Mouse (Mus musculus): ENCODE measurements around the gene Copz2.

The Copz2 gene

GRCm38 (mm10) chr11:96823880-96824782 is 25.5 kb upstream of the Copz2 start:
- ChIA-PET POLR2A (interaction anchor here (0.5 to 14.8 kb wide), 88 partner anchors 10 to 1523 kb away, joined by 3 to 288 read pairs (median 5); partner anchors contain the start of genes Copz2 (in 3 of the 4), Cbx1 (in 2 of the 4), Snx11 (in 2 of the 4) and Cdk5rap3 (in 1 of the 4)), CTCF (interaction anchor here in 3 of 4 experiments (0.6 to 2.2 kb wide), 29 partner anchors 13 to 1203 kb away, joined by 3 to 10 read pairs (median 5); partner anchors contain the start of genes Cdk5rap3 (in 1 of the 3), Kpnb1 (in 1 of the 3) and Snx11 (in 1 of the 3))

DNA sequence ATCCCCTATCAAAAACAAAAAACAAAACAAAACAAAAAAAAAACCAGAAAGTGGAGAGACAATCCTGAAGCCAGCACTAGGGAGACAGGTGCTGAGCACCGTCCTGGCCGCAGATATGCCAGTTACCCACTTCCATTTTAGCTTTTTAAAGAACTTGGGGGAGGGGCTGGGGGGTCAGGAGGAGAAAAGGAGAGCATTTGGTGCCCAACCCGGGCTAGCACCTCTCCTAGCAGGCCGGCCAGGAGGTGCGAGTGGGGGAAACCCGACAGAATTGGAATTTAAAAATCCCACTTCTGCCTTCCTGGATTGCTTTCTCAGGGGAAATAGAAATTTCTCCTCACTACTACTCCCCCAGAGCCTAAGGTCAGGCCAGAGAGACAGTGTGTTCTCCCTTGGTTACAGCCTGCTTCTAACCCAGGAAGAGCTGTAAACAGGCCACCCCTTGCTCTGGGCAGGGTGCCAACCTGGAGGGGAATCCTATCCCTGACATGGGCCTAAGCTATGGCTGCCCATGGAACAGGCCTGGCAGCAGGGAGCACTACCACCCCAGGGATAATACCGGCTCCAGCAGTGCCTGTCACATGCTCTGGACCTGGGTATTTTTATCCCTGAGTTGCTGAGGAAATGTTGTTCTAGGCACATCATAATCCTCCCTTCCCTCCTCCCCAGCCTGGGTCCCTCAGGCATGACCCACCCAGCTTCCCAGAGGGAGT is 24.7 kb upstream of the Copz2 start:
- CTCF ChIA-PET = interaction anchor here in 2 of 4 experiments (0.7 to 2.2 kb wide), 12 partner anchors 15 to 712 kb away, joined by 3 to 10 read pairs (median 5); partner anchors contain the start of genes Cdk5rap3 (in 1 of the 2), Kpnb1 (in 1 of the 2) and Snx11 (in 1 of the 2)
- POLR2A ChIA-PET = interaction anchor here (0.5 to 14.8 kb wide), 51 partner anchors 9 to 362 kb away, joined by 3 to 288 read pairs (median 8); partner anchors contain the start of genes Copz2 (in 3 of the 4), Snx11 (in 2 of the 4), Cbx1 (in 1 of the 4) and Cdk5rap3 (in 1 of the 4)

- POLR2A ChIA-PET = interaction anchor here in 2 of 4 experiments (0.6 to 14.8 kb wide), 18 partner anchors 8 to 260 kb away, joined by 3 to 288 read pairs (median 4); partner anchors contain the start of genes Cbx1 (in 1 of the 2), Copz2 (in 1 of the 2), Nfe2l1 (in 1 of the 2) and Snx11 (in 1 of the 2)
- CTCF ChIA-PET = no interaction called here
These were observed 23.2 kb upstream of the Copz2 start for GRCm38 (mm10) chr11:96826481-96826880.

DNA sequence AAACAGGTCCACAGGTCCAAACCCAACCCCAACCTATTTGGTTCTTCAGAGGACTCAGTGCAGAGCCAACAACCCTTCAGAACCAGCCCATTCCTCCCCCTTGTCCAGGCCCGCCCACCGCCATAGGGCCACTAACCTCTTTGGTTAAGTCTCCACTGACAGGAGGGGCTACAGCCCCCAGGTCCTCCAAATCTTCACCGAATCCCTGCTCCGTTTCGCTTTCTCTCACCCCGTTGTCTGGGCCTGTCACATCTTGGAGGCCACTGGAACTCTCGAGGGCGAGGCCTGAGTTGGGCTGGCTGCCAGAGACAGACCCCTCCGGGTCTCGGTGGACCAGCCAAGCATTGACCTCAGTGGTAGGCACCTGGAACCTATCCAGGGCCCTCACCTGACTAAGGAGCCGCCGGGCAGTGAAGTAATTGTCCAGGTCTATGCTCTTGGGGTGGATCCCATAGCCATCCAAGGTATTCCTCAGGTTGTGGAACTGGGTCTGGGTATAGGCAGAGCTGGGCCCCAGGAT is 22.5 kb upstream of the Copz2 start:
- ChIA-PET POLR2A (interaction anchor here in 3 of 4 experiments (0.6 to 14.8 kb wide), 24 partner anchors 7 to 287 kb away, joined by 3 to 288 read pairs (median 4); partner anchors contain the start of genes Cbx1 (in 1 of the 3), Copz2 (in 1 of the 3), Nfe2l1 (in 1 of the 3) and Snx11 (in 1 of the 3)), CTCF (no interaction called here)

- CTCF ChIA-PET = interaction anchor here in 1 of 4 experiments (1.6 kb wide), 1 partner anchor 32 kb away, joined by 4 read pairs; no protein-coding TSS in a partner anchor
- POLR2A ChIA-PET = interaction anchor here in 3 of 4 experiments (0.6 to 14.8 kb wide), 21 partner anchors 8 to 450 kb away, joined by 3 to 288 read pairs (median 5); partner anchors contain the start of genes Cbx1 (in 1 of the 3), Nfe2l1 (in 1 of the 3) and Snx11 (in 1 of the 3)
These were observed 21.8 kb upstream of the Copz2 start for GRCm38 (mm10) chr11:96827917-96828316.

- ChIA-PET CTCF (interaction anchor here in 3 of 4 experiments (0.5 to 1.6 kb wide), 5 partner anchors 12 to 481 kb away, joined by 3 to 5 read pairs (median 4); no protein-coding TSS in a partner anchor), POLR2A (interaction anchor here (0.5 to 14.8 kb wide), 55 partner anchors 6 to 916 kb away, joined by 3 to 288 read pairs (median 8); partner anchors contain the start of genes Snx11 (in 3 of the 4), Scrn2 (in 2 of the 4), Cbx1 (in 1 of the 4) and Copz2 (in 1 of the 4))
These were observed 20.8 kb upstream of the Copz2 start for GRCm38 (mm10) chr11:96828881-96829280.

- ChIA-PET CTCF (interaction anchor here (0.5 to 1.6 kb wide), 8 partner anchors 11 to 481 kb away, joined by 3 to 5 read pairs (median 4); partner anchors contain the start of gene Cdk5rap3 (in 1 of the 4)), POLR2A (interaction anchor here (0.5 to 14.8 kb wide), 73 partner anchors 7 to 917 kb away, joined by 3 to 288 read pairs (median 5); partner anchors contain the start of genes Snx11 (in 3 of the 4), Scrn2 (in 2 of the 4), Cbx1 (in 1 of the 4) and Copz2 (in 1 of the 4))
These were observed 20.3 kb upstream of the Copz2 start for GRCm38 (mm10) chr11:96829403-96829812.

DNA sequence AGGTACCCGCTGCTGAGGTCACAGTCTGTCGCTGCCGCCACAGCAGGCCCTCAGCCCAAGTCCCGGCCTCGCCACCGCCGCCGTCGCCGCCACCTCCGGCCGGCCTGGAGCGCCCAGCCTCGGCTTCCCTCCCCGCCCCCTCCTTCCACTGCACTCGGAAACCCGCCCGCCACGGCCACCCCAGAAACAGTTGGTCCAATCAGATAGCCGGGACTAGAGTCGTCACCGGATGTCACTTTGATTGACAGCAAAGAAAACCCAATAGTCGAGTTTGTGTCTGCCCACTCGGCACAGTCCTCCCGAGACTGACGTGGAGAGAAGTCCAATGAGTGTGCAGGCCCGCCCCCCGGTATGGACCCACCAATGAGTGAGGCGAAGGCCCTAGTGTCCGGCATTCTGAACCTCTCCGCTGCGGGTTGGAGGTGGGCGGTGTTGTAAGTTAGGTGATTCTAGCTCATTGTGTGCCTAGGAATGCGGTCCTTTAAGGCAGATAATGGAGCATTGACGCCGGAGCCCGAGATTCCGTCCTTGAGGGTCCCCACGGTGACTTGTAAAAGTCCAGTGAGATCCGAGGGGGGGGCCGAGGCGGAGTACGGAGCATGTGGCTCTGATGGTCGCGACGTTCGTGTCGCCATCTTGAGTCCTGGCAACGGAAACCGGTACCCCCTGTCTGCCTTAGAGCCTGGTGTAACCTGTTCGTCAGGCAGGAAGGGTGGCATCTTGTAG is 19.7 kb upstream of the Copz2 start, which contains the start of gene Nfe2l1:
Gene Nfe2l1 (minus strand): TSS at position 156 of the 726 bp plus-strand sequence.
- ChIA-PET POLR2A (interaction anchor here (0.5 to 14.8 kb wide), 80 partner anchors 7 to 916 kb away, joined by 3 to 288 read pairs (median 5); partner anchors contain the start of genes Snx11 (in 3 of the 4), Cbx1 (in 2 of the 4), Lrrc46 (in 2 of the 4) and Mrpl10 (in 2 of the 4)), CTCF (interaction anchor here (0.7 to 1.6 kb wide), 8 partner anchors 10 to 192 kb away, joined by 3 to 9 read pairs (median 4); partner anchors contain the start of gene Cdk5rap3 (in 1 of the 4))

GRCm38 (mm10) chr11:96830539-96831216 is 19.0 kb upstream of the Copz2 start:
- ChIA-PET POLR2A (interaction anchor here (0.5 to 14.8 kb wide), 60 partner anchors 8 to 870 kb away, joined by 3 to 288 read pairs (median 6); partner anchors contain the start of genes Cbx1 (in 2 of the 4), Snx11 (in 2 of the 4), Copz2 (in 1 of the 4) and Kpnb1 (in 1 of the 4)), CTCF (interaction anchor here in 2 of 4 experiments (0.5 to 1.6 kb wide), 6 partner anchors 20 to 483 kb away, joined by 3 to 9 read pairs (median 4); partner anchors contain the start of gene Cdk5rap3 (in 1 of the 2))

DNA sequence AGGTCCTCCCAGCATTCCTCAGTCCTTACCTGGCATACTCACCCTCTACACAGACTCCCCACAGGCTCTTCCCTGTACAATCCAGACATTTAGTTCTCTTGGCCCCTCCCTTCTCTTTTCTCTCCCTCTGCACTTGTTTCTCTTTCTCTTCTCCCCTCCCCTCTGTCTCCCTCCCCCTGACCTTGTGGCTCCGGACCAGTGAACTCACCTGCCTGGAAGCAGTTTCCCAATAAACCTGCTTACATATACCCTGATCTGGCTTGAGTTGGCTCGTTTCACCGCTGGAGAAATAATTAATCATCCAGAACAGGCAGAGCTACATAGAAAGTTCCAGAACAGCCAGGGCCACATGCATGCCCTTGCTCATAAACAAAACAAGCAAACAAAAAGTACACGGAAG is 18.2 kb upstream of the Copz2 start:
- ChIA-PET POLR2A (interaction anchor here in 3 of 4 experiments (0.7 to 14.8 kb wide), 21 partner anchors 9 to 1511 kb away, joined by 3 to 288 read pairs (median 22); partner anchors contain the start of genes Cbx1 (in 2 of the 3) and Copz2 (in 1 of the 3)), CTCF (interaction anchor here in 2 of 4 experiments (0.5 to 1.6 kb wide), 3 partner anchors 30 to 482 kb away, joined by 3 to 9 read pairs (median 5); no protein-coding TSS in a partner anchor)

DNA sequence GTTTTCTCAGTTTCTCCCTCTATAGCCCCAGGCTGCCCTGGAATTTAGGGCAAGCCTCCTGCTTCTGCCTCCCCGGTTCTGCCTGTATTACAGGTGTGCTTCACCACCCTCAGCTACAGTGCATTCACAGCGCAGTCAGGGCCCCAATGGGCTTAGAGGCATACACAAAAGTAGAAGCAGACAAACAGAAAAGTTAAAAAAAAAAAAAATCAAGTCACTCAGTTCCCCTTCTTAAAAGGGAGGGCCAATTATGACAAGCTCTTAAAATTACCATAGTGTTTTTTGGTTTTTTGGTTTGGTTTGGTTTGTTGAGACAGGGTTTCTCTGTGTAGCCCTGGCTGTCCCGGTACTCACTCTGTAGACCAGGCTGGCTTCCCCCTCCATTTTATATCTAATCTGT is 17.1 kb upstream of the Copz2 start:
- ChIA-PET POLR2A (interaction anchor here (0.6 to 14.4 kb wide), 13 partner anchors 8 to 877 kb away, joined by 3 to 234 read pairs (median 5); no protein-coding TSS in a partner anchor), CTCF (interaction anchor here (0.6 to 0.7 kb wide), 7 partner anchors 11 to 212 kb away, joined by 3 to 12 read pairs (median 3); no protein-coding TSS in a partner anchor)

GRCm38 (mm10) chr11:96832973-96833372 is 16.7 kb upstream of the Copz2 start:
- POLR2A ChIA-PET = interaction anchor here in 2 of 4 experiments (0.5 to 14.4 kb wide), 10 partner anchors 7 to 1496 kb away, joined by 3 to 234 read pairs (median 6); no protein-coding TSS in a partner anchor
- CTCF ChIA-PET = interaction anchor here in 1 of 4 experiments (0.6 kb wide), 2 partner anchors 37 to 118 kb away, joined by 3 to 12 read pairs; no protein-coding TSS in a partner anchor

- ChIA-PET CTCF (interaction anchor here in 2 of 4 experiments (0.6 to 0.7 kb wide), 2 partner anchors 53 to 60 kb away, joined by 3 read pairs; no protein-coding TSS in a partner anchor), POLR2A (interaction anchor here in 3 of 4 experiments (0.6 to 14.4 kb wide), 15 partner anchors 9 to 118 kb away, joined by 3 to 234 read pairs (median 4); partner anchors contain the start of gene Copz2 (in 1 of the 3))
These were observed 15.5 kb upstream of the Copz2 start for GRCm38 (mm10) chr11:96834127-96834526.

- ChIA-PET POLR2A (interaction anchor here (0.5 to 14.4 kb wide), 21 partner anchors 9 to 790 kb away, joined by 3 to 234 read pairs (median 5); partner anchors contain the start of gene Copz2 (in 2 of the 4)), CTCF (interaction anchor here in 3 of 4 experiments (0.7 to 1.6 kb wide), 8 partner anchors 10 to 533 kb away, joined by 3 to 6 read pairs (median 4); no protein-coding TSS in a partner anchor)
These were observed 12.4 kb upstream of the Copz2 start for GRCm38 (mm10) chr11:96837298-96837697.
